Mouse (Mus musculus) hindbrain, embryonic 12.5 days (tissue): ENCODE results near the gene Snapc4. TPM values are rescaled to one million over a fixed set of nuclear protein-coding genes. Genes with fewer than 3 reads are reported as not detected.

Experiments
- ATAC-seq: fragments of 200-750 bp; cut with Nextera tagmentation; 2 replicates; pipeline ENCODE4 v1.8.0; 2017; ENCODE audit warnings: moderate TSS enrichment; ENCODE audit not compliant: low FRiP score
- H3K27ac ChIP-seq: fragments of 300-500 bp; sonication (generic); 2 replicates; pipeline ENCODE4 v1.5.1; 2016; ENCODE audit warnings: mild to moderate bottlenecking
- H3K27me3 ChIP-seq: fragments of 300-500 bp; sonication (generic); 2 replicates; pipeline ENCODE4 v1.6.1; 2016; ENCODE audit warnings: mild to moderate bottlenecking
- H3K36me3 ChIP-seq: fragments of 300-500 bp; sonication (generic); 2 replicates; pipeline ENCODE4 v1.6.1; 2016; ENCODE audit warnings: mild to moderate bottlenecking
- H3K4me1 ChIP-seq: fragments of 300-500 bp; sonication (generic); 2 replicates; pipeline ENCODE4 v1.6.1; 2016
- H3K4me2 ChIP-seq: fragments of 300-500 bp; sonication (generic); replicated peaks from 2 replicates; pipeline ENCODE4 v1.6.1; 2016; ENCODE audit warnings: mild to moderate bottlenecking
- H3K4me3 ChIP-seq: fragments of 300-500 bp; sonication (generic); 2 replicates; pipeline ENCODE4 v1.5.1; 2016; ENCODE audit warnings: mild to moderate bottlenecking
- H3K9ac ChIP-seq: fragments of 300-500 bp; sonication (generic); 2 replicates; pipeline ENCODE4 v1.6.1; 2016; ENCODE audit warnings: mild to moderate bottlenecking, moderate library complexity
- H3K9me3 ChIP-seq: fragments of 300-500 bp; sonication (generic); replicated peaks from 2 replicates; pipeline ENCODE4 v1.6.1; 2016; ENCODE audit warnings: mild to moderate bottlenecking
- WGBS: fragments of 180-500 bp; shearing (Covaris S2); methylation state at CpG from one replicate; pipeline ENCODE4 v1.1.7; 2016; 5-methylcytosine and 5-hydroxymethylcytosine counted together
- polyA plus RNA-seq: library from polyadenylated mRNA; unstranded; fragments of >200 nt; fragmentation: Nextera tagmentation; extraction: Ambion mirVana; gene quantifications from 2 replicates; pipeline ENCODE4 v1.2.1, GENCODE M21; 2016

Snapc4 gene
- polyA plus RNA-seq, 1 experiment from 2014 or later, result 37.3 TPM

GRCm38 (mm10) chr2:26352291-26352910, 28.1 kb downstream of the Snapc4 start:
- ATAC-seq, result peak; percentile 41
- H3K36me3 ChIP-seq, result peaks cover 29% of the 10 kb centered on the region
- H3K9ac ChIP-seq, result peak overlapping the region; percentile 91
- peak overlapping the region; percentile 96 for H3K4me2 ChIP-seq
- H3K4me3 ChIP-seq, result peak overlapping the region; percentile 78
- H3K27me3 ChIP-seq, result no peaks in the 10 kb centered on the region
- no peaks in the 10 kb centered on the region for H3K9me3 ChIP-seq
- H3K27ac ChIP-seq, result peak overlapping the region; percentile 75
- peaks cover 26% of the 10 kb centered on the region for H3K4me1 ChIP-seq
- 2% methylated on average over 36 of the region's 36 CpGs for WGBS

DNA sequence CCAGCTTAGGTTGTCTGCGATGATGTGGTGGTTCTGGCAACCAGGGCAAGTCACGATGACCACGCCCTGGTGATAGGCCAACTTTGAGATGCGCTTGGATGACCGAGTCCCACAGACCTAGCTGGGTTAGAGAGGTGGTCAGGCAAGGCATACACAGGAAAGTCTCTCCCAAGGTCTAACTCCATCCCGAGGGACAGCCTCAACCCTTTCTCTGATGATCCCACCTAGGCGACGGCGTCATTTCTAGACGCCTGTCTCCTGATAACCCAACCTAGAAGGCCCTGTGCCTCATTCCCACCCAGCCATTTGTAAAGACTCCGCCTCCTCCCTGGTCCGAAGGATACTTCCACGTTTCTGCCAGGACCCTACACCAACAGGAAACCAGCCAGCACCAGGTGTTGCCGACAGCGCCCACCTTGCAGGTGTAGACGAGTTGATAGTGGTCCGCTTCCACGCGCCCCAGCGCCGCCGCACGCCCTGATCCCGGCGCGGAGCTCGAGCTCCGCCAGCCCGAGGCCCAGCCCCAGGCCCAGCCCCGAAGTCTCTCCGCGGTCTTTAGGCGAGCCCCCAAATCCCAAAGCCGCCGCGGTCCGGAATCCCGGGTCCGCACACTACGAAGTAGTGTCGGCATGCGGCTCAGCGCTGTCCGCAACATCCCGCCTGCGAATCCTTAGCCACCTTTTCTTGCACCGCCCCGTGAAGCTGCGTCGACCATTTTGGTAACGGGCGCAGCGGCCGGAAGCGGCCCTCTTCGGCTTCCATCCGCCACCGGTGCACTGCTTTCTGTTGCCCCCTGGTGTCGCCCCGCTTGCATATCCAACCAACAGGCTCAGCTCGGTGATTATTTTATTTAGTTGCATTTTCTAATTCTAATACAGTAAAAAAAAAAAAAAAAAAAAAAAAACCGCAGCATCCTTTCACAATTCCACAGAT, 28.8 kb downstream of the Snapc4 start, which contains the start of gene Dnlz:
TSS of gene Dnlz (minus strand) at position 753 of the 933 bp plus-strand sequence.
- H3K4me2 ChIP-seq, result peak within 1 kb of the TSS; percentile 96
- 3% methylated on average over 62 of the region's 62 CpGs for WGBS
- H3K36me3 ChIP-seq, result peaks cover 37% of the 10 kb centered on the region
- no peaks in the 10 kb centered on the region for H3K9me3 ChIP-seq
- peak within 1 kb of the TSS; percentile 91 for H3K9ac ChIP-seq
- peak within 1 kb of the TSS; percentile 78 for H3K4me3 ChIP-seq
- H3K27ac ChIP-seq, result peak within 1 kb of the TSS; percentile 88
- peaks cover 26% of the 10 kb centered on the region for H3K4me1 ChIP-seq
- peak; percentile 79 for ATAC-seq
- no peaks in the 10 kb centered on the region for H3K27me3 ChIP-seq

- peaks cover 21% of the 10 kb centered on the region for H3K4me1 ChIP-seq
- H3K4me2 ChIP-seq, result no peak overlapping the region
- H3K9me3 ChIP-seq, result no peaks in the 10 kb centered on the region
- H3K4me3 ChIP-seq, result no peak overlapping the region
- no peak for ATAC-seq
- no peaks in the 10 kb centered on the region for H3K27me3 ChIP-seq
- no peak overlapping the region for H3K9ac ChIP-seq
- peaks cover 71% of the 10 kb centered on the region for H3K36me3 ChIP-seq
- 72% methylated on average over 6 of the region's 6 CpGs for WGBS
- H3K27ac ChIP-seq, result peak overlapping the region; percentile 7; the same call in 1 of the 2 replicates
Observed at GRCm38 (mm10) chr2:26348241-26348640, 32.2 kb downstream of the Snapc4 start.

GRCm38 (mm10) chr2:26342609-26343490, 37.6 kb downstream of the Snapc4 start:
- no peak overlapping the region for H3K4me3 ChIP-seq
- H3K27me3 ChIP-seq, result no peaks in the 10 kb centered on the region
- no peaks in the 10 kb centered on the region for H3K9me3 ChIP-seq
- WGBS, result 72% methylated on average over 11 of the region's 11 CpGs
- no peak overlapping the region for H3K9ac ChIP-seq
- H3K4me1 ChIP-seq, result no peaks in the 10 kb centered on the region
- no peak overlapping the region for H3K4me2 ChIP-seq
- ATAC-seq, result no peak
- H3K27ac ChIP-seq, result no peak overlapping the region
- H3K36me3 ChIP-seq, result peaks cover 95% of the 10 kb centered on the region

DNA sequence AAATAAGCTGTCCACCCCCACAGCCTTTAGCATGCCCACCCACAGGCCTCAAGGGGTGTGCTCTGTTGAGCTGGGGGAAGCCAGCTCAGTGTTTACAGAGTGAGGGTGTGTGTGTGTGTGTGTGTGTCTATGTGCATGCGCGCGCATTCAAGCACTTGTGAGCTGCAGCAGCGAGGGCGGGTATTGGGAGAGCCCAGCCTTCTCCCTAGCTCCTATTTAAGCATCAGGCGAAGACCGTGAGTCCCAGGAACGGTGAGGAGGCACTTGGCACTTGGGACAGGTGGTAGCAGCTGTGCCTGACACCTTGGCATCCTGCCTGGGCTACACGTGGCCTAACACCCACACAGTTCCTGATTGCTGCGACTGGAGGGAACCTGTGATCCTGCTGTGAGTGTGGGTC, 38.4 kb downstream of the Snapc4 start:
- H3K9me3 ChIP-seq, result no peaks in the 10 kb centered on the region
- no peak overlapping the region for H3K4me3 ChIP-seq
- ATAC-seq, result no peak
- WGBS, result 83% methylated on average over 10 of the region's 10 CpGs
- H3K4me1 ChIP-seq, result no peaks in the 10 kb centered on the region
- H3K4me2 ChIP-seq, result no peak overlapping the region
- H3K27ac ChIP-seq, result peak overlapping the region; percentile 30; the same call in 1 of the 2 replicates
- peaks cover 87% of the 10 kb centered on the region for H3K36me3 ChIP-seq
- H3K27me3 ChIP-seq, result no peaks in the 10 kb centered on the region
- H3K9ac ChIP-seq, result 0 out of 2 replicates have a peak overlapping the region, but pooled peaks have one; percentile 2

DNA sequence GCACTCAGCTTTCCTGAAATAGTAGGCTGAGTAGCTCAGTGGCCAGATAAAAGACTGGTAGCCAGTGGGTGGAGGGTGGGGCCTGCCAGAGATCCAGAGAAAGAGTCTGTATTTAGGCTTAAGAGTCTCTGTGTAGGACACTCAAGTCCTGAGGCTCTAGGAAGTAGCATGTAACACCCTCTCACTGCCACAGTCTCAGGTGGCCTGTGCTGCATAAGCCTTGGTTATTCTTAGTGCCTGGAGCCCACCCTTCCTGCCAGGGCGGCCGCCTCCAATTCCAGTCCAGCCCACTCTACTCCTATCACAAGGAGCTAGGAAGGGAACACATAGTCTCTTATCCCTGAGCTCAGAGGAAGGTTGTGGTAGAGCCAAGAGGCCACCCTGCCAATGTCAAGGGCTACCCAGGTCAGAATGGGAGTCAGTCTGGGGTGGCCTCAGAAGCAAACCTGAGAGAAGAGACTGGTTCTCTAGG, 38.9 kb downstream of the Snapc4 start:
- Histone ChIP-seq H3K9me3 (no peaks in the 10 kb centered on the region), H3K9ac (no peak overlapping the region), H3K4me2 (no peak overlapping the region), H3K4me3 (no peak overlapping the region), H3K4me1 (no peaks in the 10 kb centered on the region), H3K27ac (no peak overlapping the region), H3K36me3 (peaks cover 82% of the 10 kb centered on the region), H3K27me3 (no peaks in the 10 kb centered on the region)
- ATAC-seq, result no peak
- WGBS, result 91% methylated on average over 2 of the region's 2 CpGs

DNA sequence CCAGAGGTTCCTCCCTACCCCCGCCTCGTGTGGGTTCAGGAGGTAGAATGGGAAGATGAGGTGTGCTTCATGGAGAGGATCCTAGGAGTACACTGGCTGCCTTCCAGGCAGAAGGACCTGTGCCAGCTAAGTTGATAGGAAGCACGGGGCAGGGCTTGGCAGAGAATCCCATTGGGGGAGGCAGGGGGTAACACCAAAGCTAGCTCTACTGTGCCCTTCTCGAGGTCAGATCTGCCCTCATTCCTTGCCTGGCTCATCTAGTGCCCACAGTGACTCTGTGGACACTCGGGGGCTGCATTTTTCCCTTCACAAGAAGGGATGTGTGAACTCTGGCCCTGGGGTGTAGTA, 41.3 kb downstream of the Snapc4 start:
- no peak overlapping the region for H3K9ac ChIP-seq
- no peak for ATAC-seq
- H3K36me3 ChIP-seq, result peaks cover 59% of the 10 kb centered on the region
- H3K4me1 ChIP-seq, result no peaks in the 10 kb centered on the region
- H3K27me3 ChIP-seq, result no peaks in the 10 kb centered on the region
- WGBS, result 94% methylated on average over 5 of the region's 5 CpGs
- no peaks in the 10 kb centered on the region for H3K9me3 ChIP-seq
- no peak overlapping the region for H3K27ac ChIP-seq
- no peak overlapping the region for H3K4me2 ChIP-seq
- no peak overlapping the region for H3K4me3 ChIP-seq

GRCm38 (mm10) chr2:26338302-26339203, 41.9 kb downstream of the Snapc4 start:
- Histone ChIP-seq H3K27me3 (no peaks in the 10 kb centered on the region), H3K9ac (no peak overlapping the region), H3K36me3 (peaks cover 53% of the 10 kb centered on the region), H3K9me3 (no peaks in the 10 kb centered on the region), H3K4me2 (no peak overlapping the region), H3K27ac (no peak overlapping the region), H3K4me3 (no peak overlapping the region), H3K4me1 (no peaks in the 10 kb centered on the region)
- ATAC-seq, result no peak
- 72% methylated on average over 9 of the region's 13 CpGs for WGBS

DNA sequence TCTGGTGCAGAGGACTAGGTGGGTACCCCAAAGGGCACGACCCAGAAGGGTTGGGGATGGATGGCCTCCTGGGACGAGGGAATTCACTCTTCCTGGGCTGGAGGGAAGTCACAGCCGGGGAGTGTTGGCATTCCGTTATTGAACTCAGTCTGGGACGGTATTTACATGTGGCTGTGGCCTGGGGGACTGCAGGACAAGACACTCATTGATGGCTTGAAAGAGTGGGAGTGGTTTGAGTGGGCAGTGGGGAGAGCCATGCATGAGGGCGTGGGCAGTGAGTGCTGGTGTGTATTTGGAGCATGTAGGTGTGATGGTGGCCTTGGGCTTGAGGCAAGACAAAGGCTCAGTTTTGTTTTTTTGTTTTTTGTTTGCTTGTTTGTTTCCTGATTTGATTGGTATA, 49.8 kb downstream of the Snapc4 start:
- H3K9me3 ChIP-seq, result no peaks in the 10 kb centered on the region
- no peak overlapping the region for H3K4me2 ChIP-seq
- H3K4me3 ChIP-seq, result no peak overlapping the region
- no peak for ATAC-seq
- WGBS, result 73% methylated on average over 6 of the region's 6 CpGs
- no peaks in the 10 kb centered on the region for H3K4me1 ChIP-seq
- no peaks in the 10 kb centered on the region for H3K27me3 ChIP-seq
- no peak overlapping the region for H3K27ac ChIP-seq
- 0 out of 2 replicates have a peak overlapping the region, but pooled peaks have one; percentile 24 for H3K9ac ChIP-seq
- H3K36me3 ChIP-seq, result peaks cover 63% of the 10 kb centered on the region

- H3K9ac ChIP-seq, result 0 out of 2 replicates have a peak overlapping the region, but pooled peaks have one; percentile 24
- ATAC-seq, result peak; percentile 55
- WGBS, result 90% methylated on average over 4 of the region's 4 CpGs
- peaks cover 69% of the 10 kb centered on the region for H3K36me3 ChIP-seq
- no peaks in the 10 kb centered on the region for H3K27me3 ChIP-seq
- no peak overlapping the region for H3K27ac ChIP-seq
- H3K4me3 ChIP-seq, result no peak overlapping the region
- no peaks in the 10 kb centered on the region for H3K4me1 ChIP-seq
- H3K9me3 ChIP-seq, result no peaks in the 10 kb centered on the region
- no peak overlapping the region for H3K4me2 ChIP-seq
Observed at GRCm38 (mm10) chr2:26330056-26330468, 50.4 kb downstream of the Snapc4 start.

DNA sequence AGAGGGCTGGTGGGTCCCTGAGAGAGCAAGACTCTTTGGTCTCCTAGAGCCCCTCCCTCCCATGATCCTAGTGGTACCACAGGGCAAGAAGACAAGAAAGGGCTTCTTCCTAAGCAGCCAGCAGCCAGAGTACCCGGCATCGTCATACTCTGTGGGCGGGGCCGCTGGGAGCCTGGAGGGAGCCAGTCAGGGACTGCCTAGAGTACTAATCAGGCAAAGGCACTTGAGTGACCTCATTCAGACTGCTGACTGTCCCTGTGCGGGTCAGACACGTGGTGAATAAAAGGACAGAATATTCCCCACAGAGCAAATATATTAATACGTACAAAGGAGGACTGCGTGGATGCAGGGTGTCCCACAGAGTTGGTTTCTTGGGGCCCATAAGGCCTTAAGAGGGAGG, 51.1 kb downstream of the Snapc4 start:
- H3K36me3 ChIP-seq, result peaks cover 76% of the 10 kb centered on the region
- no peaks in the 10 kb centered on the region for H3K27me3 ChIP-seq
- 0 out of 2 replicates have a peak, but pooled peaks have one; percentile 32 for ATAC-seq
- H3K4me2 ChIP-seq, result no peak overlapping the region
- H3K9me3 ChIP-seq, result no peaks in the 10 kb centered on the region
- H3K9ac ChIP-seq, result no peak overlapping the region
- WGBS, result 53% methylated on average over 8 of the region's 8 CpGs
- no peaks in the 10 kb centered on the region for H3K4me1 ChIP-seq
- no peak overlapping the region for H3K4me3 ChIP-seq
- H3K27ac ChIP-seq, result peak overlapping the region; percentile 36; the same call in 1 of the 2 replicates
